Mouse (Mus musculus) layer of hippocampus, adult 9-11 months (tissue): Measurements from ENCODE around the gene Gm45618.
"Not testable (repeated sequence)": the region's sequence is repeated elsewhere in the genome, so short reads cannot be mapped to it uniquely, and the experiment has no call there.

Experiments used
- DNase-seq: peaks from one replicate; pipeline ENCODE4 v3.0.0; 2022

Gm45618 gene

GRCm38 (mm10) chr7:142120629-142121028, at the start of gene Gm45618:
Gene Gm45618 (minus strand): TSS chr7:142120729.
- DNase-seq: not testable (repeated sequence)

GRCm38 (mm10) chr7:142169836-142170235, 49.3 kb upstream of the Gm45618 start:
- no peak for DNase-seq

- DNase-seq: not testable (repeated sequence)
Measured at GRCm38 (mm10) chr7:142165639-142166038, 45.1 kb upstream of the Gm45618 start, which contains the start of gene Gm4553. Gene Gm4553 (minus strand): TSS chr7:142165739.

GRCm38 (mm10) chr7:142159366-142159765, 38.8 kb upstream of the Gm45618 start:
- no peak for DNase-seq

DNA sequence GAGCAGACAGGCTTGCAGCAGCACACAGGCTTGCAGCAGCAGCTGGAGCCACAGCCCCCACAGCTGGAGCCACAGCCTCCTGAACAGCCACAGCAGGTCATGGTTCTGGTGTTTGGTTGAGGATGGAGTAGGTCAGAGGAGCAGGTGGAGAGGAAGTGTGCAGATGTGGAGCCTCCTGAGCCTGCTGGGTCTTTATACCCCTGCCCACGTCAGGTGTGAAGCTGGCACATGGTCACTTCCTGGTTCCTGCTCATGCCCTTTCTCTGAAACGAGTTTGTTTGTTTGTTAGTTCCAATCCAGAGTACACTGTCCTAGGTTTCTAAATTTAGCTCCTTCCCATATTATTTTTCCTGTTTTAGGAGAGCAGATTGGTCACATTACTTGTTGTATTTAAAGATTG, 36.5 kb upstream of the Gm45618 start, which contains the start of gene Gm29735:
TSS of gene Gm29735 (minus strand) at position 101 of the 400 bp plus-strand sequence.
- not testable (repeated sequence) for DNase-seq

- DNase-seq: no peak
Measured at GRCm38 (mm10) chr7:142155308-142155707, 34.8 kb upstream of the Gm45618 start.

- DNase-seq: no peak
Measured at GRCm38 (mm10) chr7:142152191-142152590, 31.7 kb upstream of the Gm45618 start.

GRCm38 (mm10) chr7:142148633-142149032, 28.1 kb upstream of the Gm45618 start:
- no peak for DNase-seq

GRCm38 (mm10) chr7:142146033-142146432, 25.5 kb upstream of the Gm45618 start:
- peak; percentile 11 for DNase-seq

GRCm38 (mm10) chr7:142145413-142145940, 24.9 kb upstream of the Gm45618 start:
- DNase-seq: no peak

DNA sequence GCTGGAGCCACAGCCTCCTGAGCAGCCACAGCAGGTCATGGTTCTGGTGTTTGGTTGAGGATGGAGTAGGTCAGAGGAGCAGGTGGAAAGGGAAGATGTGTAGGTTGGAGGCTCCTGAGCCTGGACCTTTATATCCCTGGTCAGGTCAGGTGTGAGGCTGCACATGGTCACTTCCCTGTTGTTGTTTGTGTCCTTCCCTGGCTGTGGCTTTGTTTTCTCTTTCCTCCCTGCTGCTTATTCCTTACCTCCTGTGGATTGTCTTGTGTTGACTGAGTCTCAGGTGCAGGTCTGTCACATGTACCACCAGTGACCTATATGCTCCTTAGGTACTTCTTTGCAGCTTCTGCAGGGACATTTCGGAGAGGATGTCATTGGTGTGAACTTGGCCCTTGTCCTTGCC, 24.0 kb upstream of the Gm45618 start, which contains the start of gene Gm45337:
TSS of gene Gm45337 (minus strand) at position 101 of the 400 bp plus-strand sequence.
- DNase-seq: no peak

- not testable (repeated sequence) for DNase-seq
Measured at GRCm38 (mm10) chr7:142143506-142144010, 23.0 kb upstream of the Gm45618 start.

DNA sequence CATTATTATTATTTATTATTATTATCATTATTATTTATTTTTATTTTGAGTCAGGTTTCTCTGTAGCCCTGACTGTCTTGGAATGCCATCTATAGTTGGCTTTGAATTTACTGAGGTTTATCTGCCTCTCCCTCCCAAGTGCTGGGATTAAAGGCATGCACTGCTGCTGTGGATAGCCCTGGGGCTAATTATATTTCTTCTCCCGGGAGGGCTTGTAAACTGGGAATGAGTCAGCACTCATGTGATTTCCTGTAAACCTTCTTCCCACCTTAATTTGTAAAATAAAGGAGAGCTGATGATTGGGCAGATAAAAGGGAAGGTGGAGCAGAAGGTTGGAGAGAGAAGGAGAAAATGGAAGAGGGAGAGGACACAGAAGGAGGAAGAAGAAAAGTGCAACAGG, 20.2 kb upstream of the Gm45618 start:
- no peak for DNase-seq

DNA sequence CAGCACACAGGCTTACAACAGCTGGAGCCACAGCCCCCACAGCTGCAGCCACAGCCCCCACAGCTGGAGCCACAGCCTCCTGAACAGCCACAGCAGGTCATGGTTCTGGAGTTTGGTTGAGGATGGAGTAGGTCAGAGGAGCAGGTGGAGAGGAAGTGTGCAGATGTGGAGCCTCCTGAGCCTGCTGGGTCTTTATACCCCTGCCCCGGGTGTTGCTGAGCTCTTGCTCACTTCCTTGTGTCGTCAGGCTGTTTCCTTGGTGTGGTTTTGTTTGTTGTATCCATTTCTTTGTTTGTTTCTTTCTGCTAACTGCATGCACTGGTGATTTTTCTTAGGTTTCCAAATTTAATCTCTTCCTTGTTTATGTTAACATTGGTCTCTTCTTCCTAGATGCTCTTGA, 15.4 kb upstream of the Gm45618 start, which contains the start of gene Gm39115:
TSS of gene Gm39115 (minus strand) at position 101 of the 400 bp plus-strand sequence.
- DNase-seq: not testable (repeated sequence)

- DNase-seq: no peak
Measured at GRCm38 (mm10) chr7:142134206-142134995, 13.9 kb upstream of the Gm45618 start.

- DNase-seq: no peak
Measured at GRCm38 (mm10) chr7:142128843-142129242, 8.3 kb upstream of the Gm45618 start.

GRCm38 (mm10) chr7:142119632-142120031, 897 bp downstream of the Gm45618 start:
- no peak for DNase-seq

- no peak for DNase-seq
Measured at GRCm38 (mm10) chr7:142104747-142105146, 15.8 kb downstream of the Gm45618 start.

- peak; percentile 78 for DNase-seq
Measured at GRCm38 (mm10) chr7:142097776-142098175, 22.8 kb downstream of the Gm45618 start.

DNA sequence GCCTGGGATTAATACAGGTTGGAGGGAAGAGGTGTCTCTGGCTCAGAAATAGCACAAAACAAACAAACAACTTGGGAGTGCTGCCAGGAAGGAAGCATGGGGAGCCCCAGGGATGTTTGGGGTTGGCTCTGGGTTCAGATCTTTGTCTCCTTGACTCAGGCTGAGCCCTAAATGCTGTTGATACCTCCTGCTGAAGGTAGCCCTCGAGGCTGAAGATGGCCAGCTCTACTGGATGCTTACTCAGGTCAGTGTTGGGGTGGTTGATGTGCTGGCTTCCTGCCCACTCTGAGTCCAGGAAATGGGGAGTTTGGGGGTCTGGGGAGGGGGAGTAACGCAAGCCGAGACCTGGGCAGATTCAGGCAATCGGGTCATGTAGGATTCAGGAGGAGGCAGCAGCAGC, 23.8 kb downstream of the Gm45618 start:
- no peak for DNase-seq

DNA sequence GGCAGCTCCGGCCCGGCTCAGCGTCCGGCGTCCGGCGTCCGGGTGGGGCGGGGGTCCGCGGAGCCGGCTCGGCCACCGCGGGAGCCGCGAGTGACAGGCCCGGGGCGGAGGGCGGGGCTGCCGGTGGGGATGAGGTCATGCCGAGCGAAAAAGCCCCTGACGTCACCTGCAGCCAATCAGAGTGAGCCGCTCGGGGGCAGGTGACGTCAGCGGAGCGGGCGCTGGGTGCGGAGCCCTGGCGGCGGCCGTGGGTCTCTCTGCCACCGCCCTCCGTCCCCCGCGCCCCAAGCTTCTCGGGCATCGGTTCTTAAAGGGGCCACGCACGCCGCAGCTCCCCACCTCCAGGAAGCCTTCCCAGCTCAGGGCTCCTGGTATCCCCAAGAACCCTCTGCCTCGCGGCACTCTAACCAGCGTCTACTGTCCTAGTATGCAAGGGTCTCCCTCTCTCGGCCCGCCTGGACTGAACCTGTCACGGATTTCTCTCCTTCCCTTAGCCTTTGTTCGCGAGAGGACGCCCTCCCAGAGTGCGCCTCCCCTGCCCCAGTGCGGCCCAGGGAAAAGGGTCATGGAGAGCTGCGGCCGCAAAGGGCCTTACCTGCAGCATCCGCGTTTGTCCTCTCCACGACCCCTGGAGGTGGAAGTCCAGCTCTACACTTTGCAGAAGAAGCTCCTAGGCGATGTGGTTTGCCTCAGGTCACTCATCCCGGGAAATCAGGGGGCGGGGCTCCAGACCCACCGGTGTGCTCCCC, 25.2 kb downstream of the Gm45618 start, which contains the start of gene Dusp8:
TSS of gene Dusp8 (minus strand) at position 661 of the 749 bp plus-strand sequence.
- peak; percentile 94 for DNase-seq

DNA sequence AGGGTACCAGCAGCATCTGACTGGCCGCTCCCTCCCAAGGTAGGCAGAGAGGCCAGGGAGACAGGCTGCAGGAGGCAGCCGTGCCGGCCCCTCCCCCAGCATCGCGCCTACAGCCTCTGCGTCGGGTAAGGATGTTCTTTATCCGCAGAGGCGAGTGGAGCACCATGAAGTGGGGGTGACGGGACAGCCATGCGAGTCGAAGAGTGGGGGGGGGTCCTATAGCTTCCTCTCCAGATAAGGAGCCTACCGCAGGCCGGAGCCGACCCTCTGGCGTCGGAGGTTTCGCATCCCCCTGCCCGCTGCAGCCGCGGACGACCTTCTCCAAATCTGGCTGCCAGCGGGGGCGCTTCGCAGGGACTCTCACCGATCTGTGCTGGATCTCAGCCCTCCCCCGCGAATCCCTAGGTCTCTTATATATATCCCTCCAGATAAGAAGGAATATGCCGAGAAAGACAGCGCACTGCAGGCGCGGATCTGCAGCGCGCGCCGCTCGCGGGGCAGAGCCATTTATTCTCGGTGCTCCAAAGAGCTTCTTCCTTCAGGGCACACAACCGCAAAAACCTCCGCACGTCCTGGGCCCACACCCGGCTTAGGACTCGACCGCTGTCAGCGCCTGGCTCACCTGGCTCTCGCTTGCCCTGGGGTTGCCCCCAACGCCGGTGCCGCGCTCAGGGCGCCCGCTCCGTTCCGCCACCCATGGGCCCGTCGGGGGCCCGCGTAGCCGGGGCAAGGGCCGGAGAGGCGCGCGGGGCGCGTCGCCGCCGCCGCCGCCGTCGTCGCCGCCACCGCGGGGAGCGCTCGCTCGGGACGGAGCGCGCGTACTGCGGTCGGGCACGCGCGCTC, 26.0 kb downstream of the Gm45618 start:
- DNase-seq: peak; percentile 63
